Mouse (Mus musculus) midbrain, embryonic 14.5 days (tissue): Measurements from ENCODE around the gene Scgb1b17. TPM values are rescaled to one million over a fixed set of nuclear protein-coding genes. Genes with fewer than 3 reads are reported as not detected.
"Not testable (repeated sequence)": the region's sequence is repeated elsewhere in the genome, so short reads cannot be mapped to it uniquely, and the experiment has no call there.

Experiments used
- ATAC-seq: fragments of 200-750 bp; cut with Nextera tagmentation; 2 replicates; pipeline ENCODE4 v1.8.0; 2017; ENCODE audit warnings: moderate number of reproducible peaks, moderate library complexity; ENCODE audit not compliant: low FRiP score, low TSS enrichment
- DNase-seq: peaks from one replicate; pipeline ENCODE4 v3.0.0-alpha.2; 2015
- H3K27ac ChIP-seq: fragments of 300-500 bp; sonication (generic); replicated peaks from 2 replicates; pipeline ENCODE4 v1.5.1; 2014; ENCODE audit warnings: mild to moderate bottlenecking, low read depth, low read length, moderate library complexity
- H3K27me3 ChIP-seq: fragments of 300-500 bp; sonication (generic); 2 replicates; pipeline ENCODE4 v1.6.1; 2014; ENCODE audit warnings: low read length, control low read depth, mixed read lengths; ENCODE audit not compliant: control insufficient read depth, insufficient read depth
- H3K36me3 ChIP-seq: fragments of 300-500 bp; sonication (generic); 2 replicates; pipeline ENCODE4 v1.6.1; 2014; ENCODE audit warnings: low read length, control low read depth; ENCODE audit not compliant: control insufficient read depth, insufficient read depth
- H3K4me1 ChIP-seq: fragments of 300-500 bp; sonication (generic); 2 replicates; pipeline ENCODE4 v1.6.1; 2014; ENCODE audit warnings: mild to moderate bottlenecking, antibody characterized with exemption, low read length, control low read depth; ENCODE audit not compliant: control insufficient read depth, insufficient read depth
- H3K4me2 ChIP-seq: fragments of 300-500 bp; sonication (generic); 2 replicates; pipeline ENCODE4 v1.6.1; 2014; ENCODE audit warnings: mild to moderate bottlenecking, low read length, moderate library complexity
- H3K4me3 ChIP-seq: fragments of 300-500 bp; sonication (generic); replicated peaks from 2 replicates; pipeline ENCODE4 v1.5.1; 2014; ENCODE audit warnings: low read depth, low read length
- H3K9ac ChIP-seq: fragments of 300-500 bp; sonication (generic); replicated peaks from 2 replicates; pipeline ENCODE4 v1.6.1; 2014; ENCODE audit warnings: mild to moderate bottlenecking, low read length, moderate library complexity
- H3K9me3 ChIP-seq: fragments of 300-500 bp; sonication (generic); 2 replicates; pipeline ENCODE4 v1.6.1; 2016; ENCODE audit warnings: low read length, control low read depth, mixed read lengths; ENCODE audit not compliant: control insufficient read depth
- polyA plus RNA-seq: library from polyadenylated mRNA; unstranded; fragments of >200 nt; fragmentation: Nextera tagmentation; extraction: Ambion mirVana; gene quantifications from 2 replicates; pipeline ENCODE4 v1.2.1, GENCODE M21; 2014

Gene Scgb1b17
- polyA plus RNA-seq, result not detected in 2 replicates

DNA sequence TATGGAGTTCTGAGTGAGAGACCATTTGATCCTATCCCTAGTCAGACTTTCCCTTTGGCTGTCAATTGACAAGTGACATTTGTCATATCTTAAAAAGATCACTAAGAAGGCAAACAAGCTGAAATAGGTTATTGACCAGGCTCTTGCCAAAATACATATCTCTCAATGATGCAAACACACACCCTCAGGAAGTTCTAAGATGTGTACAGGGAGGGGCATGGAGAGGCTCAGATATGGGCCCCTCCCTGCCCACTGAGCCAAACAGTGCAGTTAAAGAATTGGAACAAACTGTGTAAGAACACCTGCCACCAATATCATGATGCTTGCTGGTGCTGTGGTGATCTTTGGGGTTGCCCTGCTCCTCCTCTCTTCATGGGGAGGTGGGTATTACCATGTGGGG is at the start of gene Scgb1b17:
Gene Scgb1b17, plus strand, starts transcription at position 301 of the 400 bp plus-strand sequence.
- not testable (repeated sequence) for H3K4me1 ChIP-seq, H3K36me3 ChIP-seq, H3K4me3 ChIP-seq, ATAC-seq, DNase-seq, H3K9ac ChIP-seq, H3K4me2 ChIP-seq, H3K27me3 ChIP-seq, H3K27ac ChIP-seq, H3K9me3 ChIP-seq

- not testable (repeated sequence) for H3K4me2 ChIP-seq, H3K4me1 ChIP-seq, H3K4me3 ChIP-seq, H3K27me3 ChIP-seq, DNase-seq, H3K9ac ChIP-seq, H3K27ac ChIP-seq, ATAC-seq, H3K9me3 ChIP-seq, H3K36me3 ChIP-seq
Observed at GRCm38 (mm10) chr7:33056461-33056860, 6.8 kb upstream of the Scgb1b17 start, which contains the start of gene Scgb2b17. Scgb2b17 (minus strand) TSS chr7:33056561.

Other genes with a start within 250 kb of the Scgb1b17 start
- not detected in 2 replicates for gene Scgb2b15, start 233.8 kb upstream of the Scgb1b17 start, polyA plus RNA-seq
- gene Scgb1b15, start 226.9 kb upstream of the Scgb1b17 start, polyA plus RNA-seq, result not detected in 2 replicates
- gene Scgb2b17, start 6.9 kb upstream of the Scgb1b17 start, polyA plus RNA-seq, result not detected in 2 replicates
- gene Scgb2b18, start 110.4 kb downstream of the Scgb1b17 start, polyA plus RNA-seq, result not detected in 2 replicates
- not detected in 2 replicates for gene Scgb1b18, start 122.1 kb downstream of the Scgb1b17 start, polyA plus RNA-seq
- not detected in 2 replicates for gene Scgb2b19, start 216.9 kb downstream of the Scgb1b17 start, polyA plus RNA-seq
- not detected in 2 replicates for gene Scgb1b19, start 223.8 kb downstream of the Scgb1b17 start, polyA plus RNA-seq